Mouse (Mus musculus) mouse embryonic stem cell (cell line): Measurements from ENCODE around the gene Asb2.

ENCODE experiments used
- in situ Hi-C, 2 experiments: fragments of 300-500 bp; cut with MboI; formaldehyde crosslinking; loops; 1 replicate in 1 of 2; 3 replicates in 1 of 2; pipeline ENCODE4 v1.14.3; 2019 to 2020; ENCODE audit warnings: low sequenced_read_pairs in 2 of 2, low pct_unique_long_range_greater_than_20kb in 1 of 2, mixed read lengths in 1 of 2; ENCODE audit not compliant: unreplicated experiment in 1 of 2

Asb2 gene

DNA sequence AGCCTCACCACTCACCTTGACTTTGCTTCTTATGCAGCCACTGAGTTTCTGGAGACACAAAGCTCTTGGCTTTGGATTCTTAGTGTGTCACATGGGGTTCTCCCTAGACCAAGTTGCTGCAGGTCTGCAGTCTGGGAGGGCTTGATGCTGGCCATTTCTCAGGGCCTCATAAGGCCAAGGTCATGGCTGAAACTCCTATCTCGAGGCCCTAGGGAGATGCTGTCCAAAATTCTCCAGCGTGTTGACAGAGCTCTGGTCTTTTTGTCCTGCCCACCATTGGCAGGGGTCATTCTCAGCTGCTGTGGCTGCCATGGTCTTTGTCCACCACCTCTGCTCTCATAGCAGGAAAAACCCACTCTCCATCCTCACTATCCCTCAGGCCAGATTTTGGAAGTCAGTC, 11.4 kb upstream of the Asb2 start:
- in situ Hi-C loops, result no loop called here

DNA sequence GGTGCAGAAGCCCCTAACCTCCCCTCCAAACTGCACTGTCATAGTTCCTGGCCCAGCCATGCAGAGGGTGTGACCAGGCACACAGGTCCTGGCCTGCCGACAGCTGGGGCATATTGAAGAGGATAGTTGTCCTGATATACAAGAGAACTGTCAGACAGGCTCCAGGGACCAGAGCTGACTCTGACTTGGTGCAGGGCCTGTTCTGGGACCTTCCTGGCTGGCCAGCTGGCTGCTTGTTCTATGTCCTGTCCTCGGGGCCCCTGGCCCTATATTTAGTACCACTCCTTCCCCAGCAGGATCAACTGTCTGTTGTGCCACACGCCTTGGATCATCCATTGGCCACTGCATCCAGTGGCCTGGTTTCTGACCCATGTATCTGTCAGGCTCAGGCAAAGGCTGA, 6.5 kb upstream of the Asb2 start:
- in situ Hi-C loops, result no loop called here

DNA sequence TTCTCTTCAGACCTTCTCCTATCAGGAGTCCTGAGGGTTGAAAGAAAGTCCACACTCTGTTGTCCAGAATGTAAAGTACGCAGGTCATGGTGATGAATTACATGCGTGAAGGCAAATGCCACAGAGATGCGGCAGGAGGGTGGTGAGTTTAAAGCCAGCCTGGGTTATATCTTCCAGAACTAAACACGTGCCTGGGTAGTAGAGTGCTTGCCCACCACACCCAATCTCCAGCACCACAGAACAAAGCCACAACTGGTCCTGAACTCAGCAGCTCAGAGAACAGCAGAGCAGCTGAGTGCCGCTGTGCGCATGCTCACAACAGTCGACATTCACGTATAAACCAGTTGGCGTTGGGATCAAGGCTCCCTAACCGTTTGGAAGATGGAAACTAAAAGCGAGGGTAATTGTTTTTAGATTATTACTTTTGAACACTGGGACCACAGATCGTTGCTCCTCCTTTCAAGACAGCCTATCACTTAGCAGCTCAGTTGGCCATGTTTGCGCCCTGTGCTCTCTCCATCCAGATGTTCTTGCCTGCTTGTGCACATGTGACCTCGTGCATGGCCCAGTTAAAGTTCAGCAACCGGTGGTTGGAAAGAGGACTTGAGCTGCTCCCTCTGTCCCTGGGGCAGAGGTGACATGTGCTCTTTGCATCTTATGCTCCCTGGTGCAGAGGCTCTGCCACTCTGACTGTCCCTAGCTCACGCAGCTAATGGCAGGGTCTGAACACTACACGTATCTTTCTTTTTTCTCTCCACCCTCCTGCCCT, 5.9 kb upstream of the Asb2 start:
- in situ Hi-C loops, result no loop called here

DNA sequence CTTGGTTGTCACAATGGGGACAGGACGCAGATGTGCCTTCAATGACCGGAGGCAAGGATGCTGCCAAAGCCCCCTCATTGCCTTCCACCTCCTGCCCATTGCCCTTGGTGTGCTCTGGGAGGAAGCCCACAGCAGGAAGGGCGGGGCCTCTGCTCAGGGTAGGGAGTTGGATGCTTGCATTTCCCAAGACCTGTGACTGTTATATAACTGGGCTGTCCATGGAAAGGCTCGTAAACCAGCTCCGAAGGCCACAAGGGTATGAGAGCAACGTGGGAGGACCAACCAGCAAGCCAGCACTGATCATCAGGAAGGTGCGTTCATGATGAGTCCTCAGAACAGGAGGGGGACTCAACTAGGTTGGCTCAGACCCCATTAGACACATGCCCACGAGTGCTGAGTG, 5.0 kb upstream of the Asb2 start:
- in situ Hi-C loops, result no loop called here

DNA sequence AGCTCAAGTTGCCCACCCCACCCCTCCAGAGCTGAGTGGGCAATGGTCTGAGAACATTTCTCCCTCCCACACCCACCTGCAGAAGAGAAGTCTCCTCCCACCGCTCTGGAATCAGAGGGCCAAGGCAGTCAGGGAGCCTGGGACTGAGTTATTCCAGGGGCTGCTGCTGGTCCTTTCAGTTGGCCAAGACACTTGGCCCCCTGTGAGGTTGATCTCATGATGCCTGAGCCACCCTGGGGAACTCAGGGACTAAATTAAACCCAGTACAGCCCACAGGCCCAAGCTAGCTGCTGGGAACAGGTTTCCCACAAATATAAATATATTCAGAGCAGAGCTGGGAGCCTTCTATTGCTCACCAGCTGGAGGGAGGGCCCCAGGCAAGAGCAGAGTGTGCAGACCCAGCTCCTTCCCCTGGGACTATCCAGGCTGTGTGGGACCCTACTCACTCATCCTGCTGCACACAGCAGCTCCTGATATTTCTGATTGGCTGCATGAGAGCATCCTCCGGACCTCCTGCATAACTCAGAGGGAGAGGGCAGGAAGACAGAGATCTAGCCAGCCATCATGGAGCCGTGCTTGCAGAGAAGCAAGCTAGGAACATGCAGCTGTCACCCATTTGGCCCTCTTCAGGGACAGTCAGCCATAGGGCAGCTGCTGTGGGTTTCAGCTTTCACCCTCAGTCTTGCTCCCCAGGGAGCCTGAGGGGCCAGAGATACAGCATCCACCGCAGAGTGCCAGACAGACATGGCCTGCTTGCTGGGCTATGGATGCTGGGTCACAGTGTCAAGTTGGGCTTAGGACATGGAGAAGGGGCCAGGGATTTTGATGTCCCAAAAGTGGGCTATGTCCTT, 3.4 kb upstream of the Asb2 start:
- in situ Hi-C loops, result no loop called here

DNA sequence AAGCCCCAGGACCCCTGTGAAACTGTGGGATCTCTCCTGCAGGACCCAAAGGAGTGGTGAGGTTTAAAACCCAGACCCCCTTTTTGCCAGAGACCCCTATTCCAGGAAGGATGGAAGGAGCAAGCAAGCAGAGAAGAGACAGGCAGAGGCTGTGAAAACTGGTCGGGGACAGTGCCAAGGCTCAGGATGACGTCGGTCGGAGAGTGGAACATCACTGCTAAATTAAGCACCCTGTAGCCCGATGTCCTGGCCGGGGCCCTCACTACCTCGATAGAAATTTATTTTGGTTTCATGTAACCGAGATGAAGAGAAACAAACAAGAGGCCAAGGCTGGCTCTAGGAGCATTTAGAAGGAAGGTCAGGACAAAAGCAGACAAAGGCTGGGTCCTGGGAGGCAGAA, 2.4 kb upstream of the Asb2 start:
- in situ Hi-C loops, result no loop called here

DNA sequence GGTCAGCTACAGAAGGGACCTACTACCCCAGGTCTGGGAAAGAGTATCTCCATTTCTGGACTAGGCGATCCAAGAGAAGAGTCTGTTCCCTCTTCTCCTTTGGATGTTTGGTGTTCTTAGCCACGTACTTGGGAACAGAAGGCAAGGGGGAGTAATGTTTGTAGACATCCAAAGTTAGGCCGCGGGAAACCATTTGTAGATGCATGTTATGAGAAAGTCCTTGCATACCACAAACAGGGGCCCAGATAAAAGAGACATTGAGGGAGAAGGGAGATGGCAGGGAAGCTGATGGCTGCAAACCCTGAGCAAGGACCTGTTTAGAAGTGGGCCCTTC, 581 bp upstream of the Asb2 start:
- in situ Hi-C loops, result no loop called here

DNA sequence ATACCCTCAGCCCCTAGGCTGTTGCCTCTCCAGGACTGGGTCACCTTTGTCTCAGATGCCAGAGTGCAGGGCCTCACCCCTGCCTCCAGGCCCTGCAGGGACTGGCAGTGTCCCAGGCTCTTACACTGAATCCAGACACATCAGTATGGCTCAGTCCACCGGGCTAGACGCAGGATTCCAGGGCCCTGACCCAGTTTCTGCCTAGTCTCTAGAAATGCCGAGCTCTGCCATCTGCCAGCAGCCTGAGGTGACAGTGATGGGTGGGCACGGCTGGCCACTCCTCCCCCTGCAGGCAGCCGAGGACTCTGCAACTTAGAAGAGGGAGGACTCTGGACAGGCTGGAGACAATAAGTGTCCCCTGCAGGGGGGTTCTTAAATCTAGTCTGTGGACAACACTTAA, 2.3 kb downstream of the Asb2 start:
- in situ Hi-C loops, result no loop called here

DNA sequence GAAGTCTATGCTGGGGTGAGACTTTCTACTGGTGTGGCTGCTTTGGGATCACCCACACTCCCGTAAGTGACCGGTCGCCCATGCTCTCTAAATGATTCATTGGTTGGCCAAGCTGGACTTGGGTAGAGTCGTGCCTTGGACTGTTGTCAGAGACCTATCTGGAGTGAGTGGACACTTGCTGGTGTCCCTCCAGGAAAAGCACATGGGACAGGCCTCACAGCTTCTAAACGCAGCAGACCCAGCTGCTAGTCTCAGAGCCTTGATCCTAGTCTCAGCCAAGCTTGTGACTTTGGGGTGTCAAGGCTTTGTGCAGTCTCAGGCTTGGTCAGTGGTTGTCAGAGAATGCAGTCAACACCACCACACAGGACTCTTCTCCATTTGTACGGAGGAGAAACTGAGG, 3.1 kb downstream of the Asb2 start:
- in situ Hi-C loops, result no loop called here

DNA sequence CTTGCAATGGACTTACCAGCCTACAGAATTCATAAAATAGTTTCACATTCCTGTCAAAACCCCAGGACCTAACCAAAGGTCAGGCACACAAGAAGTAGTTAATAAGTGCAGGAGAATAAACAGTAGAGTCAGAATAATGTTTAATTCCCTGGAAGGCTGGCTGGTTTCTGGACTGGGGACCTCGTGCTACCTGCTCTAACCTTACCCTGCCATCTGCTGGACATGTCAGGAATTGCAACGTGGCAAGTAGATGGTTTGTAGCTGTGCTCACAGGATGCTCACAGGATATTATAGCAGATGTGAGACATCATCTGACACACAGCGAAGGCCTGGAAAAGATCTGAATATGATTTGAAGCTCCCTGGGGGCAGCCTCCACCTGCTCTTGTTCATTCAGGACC, 7.3 kb downstream of the Asb2 start:
- in situ Hi-C loops, result no loop called here

DNA sequence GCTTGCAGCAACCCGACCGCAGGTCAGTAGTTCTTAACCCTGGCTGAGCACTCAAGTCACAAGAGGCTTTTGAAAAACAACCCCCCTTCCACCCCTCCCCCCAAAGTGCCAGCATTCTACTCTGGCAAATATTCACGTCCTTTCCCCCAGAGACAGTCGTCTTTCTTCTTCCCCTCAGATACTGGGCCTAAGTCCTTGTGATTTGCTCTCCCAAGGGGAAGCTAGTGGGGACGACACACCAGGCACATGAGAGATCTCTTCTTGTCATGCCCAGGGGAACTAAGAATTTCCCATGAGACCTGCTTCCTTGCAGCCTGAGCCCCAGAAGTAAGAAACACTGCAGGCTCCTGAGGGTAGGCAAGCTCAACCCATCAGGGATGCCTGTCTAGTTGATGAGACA, 8.4 kb downstream of the Asb2 start:
- in situ Hi-C loops, result no loop called here

DNA sequence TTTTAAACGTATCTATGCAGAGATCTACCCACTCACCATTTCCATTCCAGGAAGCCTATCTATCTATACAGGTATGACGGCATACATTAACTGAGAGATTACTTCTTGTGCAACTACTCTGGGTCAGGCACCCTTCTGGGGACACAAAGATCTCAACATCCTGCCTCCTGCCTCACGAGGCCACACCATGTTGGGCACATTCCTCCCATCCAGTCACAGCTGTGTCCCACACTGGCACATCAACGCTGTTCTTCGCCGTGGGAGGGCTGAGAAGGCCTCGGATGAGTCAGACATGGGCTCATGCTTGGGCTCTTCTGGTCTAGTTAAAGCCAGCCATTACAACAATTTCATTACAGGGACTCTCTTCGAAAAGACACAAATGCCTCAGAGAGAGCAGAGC, 8.9 kb downstream of the Asb2 start:
- in situ Hi-C loops, result no loop called here

DNA sequence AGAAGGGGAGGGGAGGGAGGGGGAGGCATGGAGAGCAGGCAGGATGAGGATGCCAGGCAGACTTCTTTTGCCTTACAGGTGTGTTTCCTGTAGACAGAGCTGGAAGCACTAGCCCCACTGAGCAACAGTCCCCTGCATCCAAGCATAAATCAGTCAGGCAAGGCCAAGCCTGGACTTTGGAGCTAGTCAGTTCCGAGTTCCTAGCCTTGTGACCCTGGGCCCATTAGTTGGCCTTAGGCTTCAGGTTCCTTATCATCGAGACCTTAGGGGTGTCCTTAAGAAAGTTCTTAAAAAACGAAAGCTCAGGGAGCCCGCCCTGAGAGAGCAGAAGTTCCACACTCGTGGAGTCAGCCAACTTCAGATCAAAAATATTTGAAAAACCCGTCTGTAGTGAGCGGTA, 10.9 kb downstream of the Asb2 start:
- in situ Hi-C loops, result no loop called here

DNA sequence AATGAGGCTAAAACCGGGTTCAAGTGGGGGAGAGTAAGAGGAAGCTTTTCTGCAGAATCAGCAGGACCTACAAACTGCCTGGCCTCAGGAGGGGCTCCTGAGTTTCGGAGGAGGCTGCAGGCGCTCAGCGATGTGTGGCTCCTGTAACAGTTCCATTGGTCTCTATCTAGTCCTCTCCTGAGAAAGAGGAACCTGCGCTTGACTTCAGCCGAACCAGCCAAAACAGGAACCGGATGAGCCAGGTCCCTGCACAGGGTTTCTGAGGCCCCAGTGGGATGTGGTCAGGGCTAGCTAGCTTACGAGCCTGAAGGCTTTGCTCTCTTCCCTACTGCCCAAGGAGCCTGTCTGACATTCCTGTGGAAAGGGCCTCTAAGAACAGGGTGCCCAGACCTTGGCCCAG, 12.3 kb downstream of the Asb2 start:
- in situ Hi-C loops, result no loop called here

DNA sequence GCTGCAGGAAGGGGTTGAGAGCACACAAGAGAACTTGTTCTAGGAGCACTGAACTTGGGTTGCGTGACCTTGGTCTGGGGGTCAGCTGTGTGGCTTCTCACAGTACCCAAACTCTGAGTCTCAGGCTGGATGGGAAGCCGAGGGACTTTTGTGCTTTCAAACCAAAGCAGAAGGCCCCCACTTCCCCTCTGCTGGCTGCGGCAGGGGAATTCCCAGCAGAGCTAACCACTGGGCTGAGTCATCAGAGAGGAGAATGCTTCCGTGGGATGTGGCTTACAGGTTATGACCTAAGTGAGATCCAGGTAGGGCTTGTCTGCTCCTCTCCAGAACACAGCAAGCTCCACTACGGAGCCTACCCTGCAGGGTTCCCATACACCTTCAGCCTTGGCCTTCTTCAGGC, 14.6 kb downstream of the Asb2 start:
- in situ Hi-C loops, result no loop called here

DNA sequence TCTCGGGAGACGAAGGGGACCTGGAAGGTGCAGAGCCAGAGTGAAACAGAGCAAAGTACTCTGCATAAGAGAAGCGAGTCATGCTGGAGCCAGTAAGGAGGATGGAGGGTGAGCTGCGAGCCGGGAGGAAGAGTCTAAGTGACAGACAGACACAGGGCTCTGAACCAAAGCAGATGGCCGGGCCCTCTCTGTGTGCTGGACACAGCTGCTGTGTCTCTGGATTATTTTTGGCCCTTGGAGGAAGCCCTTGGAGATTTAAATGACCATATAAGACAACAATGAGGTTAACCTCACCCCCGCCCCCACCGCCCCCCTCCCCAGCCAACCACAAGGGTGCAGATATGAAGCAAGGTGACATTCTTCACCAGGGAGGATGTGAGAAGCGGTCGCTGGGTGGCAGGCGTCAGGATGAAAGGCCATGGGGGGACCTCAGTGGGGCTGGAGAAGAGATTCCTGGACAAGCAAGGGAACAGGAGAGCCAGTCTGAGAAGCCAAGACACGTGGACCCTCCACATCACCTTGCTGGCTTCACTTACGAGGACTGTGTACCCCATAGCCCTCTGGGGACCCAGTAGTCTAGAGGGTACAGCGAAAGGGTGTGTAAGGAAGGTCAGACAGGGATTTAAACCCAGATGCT, 17.5 kb downstream of the Asb2 start:
- in situ Hi-C loops, result no loop called here

DNA sequence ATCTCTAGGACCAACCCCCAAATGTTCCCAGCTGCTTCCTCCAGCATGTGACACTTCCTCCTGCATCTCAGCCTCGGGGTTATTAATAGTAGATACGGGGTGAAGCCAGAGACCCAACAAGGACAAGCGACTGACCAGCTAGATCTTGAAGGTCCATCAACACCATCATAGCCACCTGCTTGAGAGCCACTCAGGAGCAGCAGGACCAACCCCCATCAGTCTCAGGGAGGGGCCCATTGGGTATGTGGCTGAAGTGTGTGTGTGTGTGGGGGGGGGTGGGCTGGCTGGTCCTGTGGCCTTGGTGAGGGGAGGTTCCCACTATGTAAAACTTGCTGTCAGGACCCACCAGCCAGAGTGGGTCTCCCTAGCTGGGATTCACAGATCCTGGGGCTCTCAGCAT, 19.0 kb downstream of the Asb2 start:
- in situ Hi-C loops, result no loop called here

DNA sequence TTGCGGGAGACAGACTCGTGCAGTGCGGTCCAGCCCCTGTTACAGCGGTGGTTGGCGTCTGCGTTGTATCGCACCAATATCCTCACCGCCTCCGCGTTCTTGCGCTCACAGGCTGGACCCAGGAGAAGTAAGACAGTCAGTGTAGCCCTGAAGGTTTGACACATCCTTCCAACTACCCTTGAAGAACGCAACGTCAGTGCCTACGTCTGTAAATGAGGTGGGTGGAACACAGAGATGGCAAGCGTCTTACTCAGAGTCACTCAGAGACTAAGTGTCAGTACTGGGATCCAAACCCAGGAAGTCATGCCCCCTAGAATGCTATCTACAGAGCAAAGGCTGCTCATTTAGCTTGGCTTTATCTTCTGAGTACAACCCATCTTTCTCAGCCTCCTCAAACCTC, 22.4 kb downstream of the Asb2 start:
- in situ Hi-C loops, result no loop called here

DNA sequence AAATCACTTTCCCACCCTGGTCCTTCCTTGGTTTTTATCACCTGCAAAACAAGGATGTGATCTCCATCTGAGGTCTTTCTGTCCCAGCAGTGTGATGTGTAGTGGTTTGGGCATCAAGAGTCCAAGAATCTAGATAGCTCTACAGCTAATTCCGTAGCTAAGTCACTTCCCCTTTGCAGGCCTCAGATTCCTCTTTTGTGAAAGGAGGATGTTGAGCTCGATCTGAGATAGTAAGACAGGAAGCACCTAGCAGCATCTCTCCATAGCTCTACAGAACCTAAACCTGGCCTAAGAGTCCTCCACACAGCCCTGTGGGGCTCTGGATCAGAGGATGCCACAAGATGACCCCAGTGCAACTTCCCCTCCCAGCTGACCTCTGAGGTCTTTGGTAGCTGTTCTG, 22.9 kb downstream of the Asb2 start:
- in situ Hi-C loops, result no loop called here

DNA sequence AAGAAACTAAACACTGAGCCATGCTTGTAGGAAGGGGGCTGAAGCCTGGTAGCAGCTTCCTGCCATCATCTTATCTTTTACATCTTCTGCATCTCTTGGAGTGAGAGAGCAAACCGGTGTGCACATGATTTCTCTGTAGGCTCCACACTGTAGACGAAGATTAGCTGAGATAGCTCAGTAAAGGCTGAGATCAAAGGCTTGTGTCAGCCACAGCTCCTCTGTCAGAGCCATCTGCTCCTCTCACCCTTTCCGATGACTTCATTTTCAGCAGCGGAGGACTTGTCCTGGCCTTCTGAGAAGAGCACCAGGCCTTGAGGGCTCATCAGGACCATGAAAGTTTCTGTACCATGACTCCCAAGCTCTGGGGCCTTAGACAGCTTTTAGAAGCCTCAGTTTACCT, 24.3 kb downstream of the Asb2 start:
- in situ Hi-C loops, result no loop called here
